Mouse (Mus musculus) lung, postnatal 10 days (tissue): ENCODE data around the gene Mxi1.

Experiments
- DNase-seq: peaks from one replicate; pipeline ENCODE4 v3.0.0; 2021

Gene Mxi1

GRCm38 (mm10) chr19:53325578-53326295, 15.4 kb downstream of the Mxi1 start:
- DNase-seq, result peak; percentile 62

- DNase-seq, result peak; percentile 33
These were observed 17.8 kb downstream of the Mxi1 start for GRCm38 (mm10) chr19:53328116-53328515.

- DNase-seq, result peak; percentile 95
These were observed 19.1 kb downstream of the Mxi1 start for GRCm38 (mm10) chr19:53329221-53329991.

- peak; percentile 90 for DNase-seq
These were observed 19.7 kb downstream of the Mxi1 start for GRCm38 (mm10) chr19:53329992-53330381.

- DNase-seq, result no peak
These were observed 21.7 kb downstream of the Mxi1 start for GRCm38 (mm10) chr19:53331882-53332500.

- no peak for DNase-seq
These were observed 23.4 kb downstream of the Mxi1 start for GRCm38 (mm10) chr19:53333730-53334129.

- no peak for DNase-seq
These were observed 24.9 kb downstream of the Mxi1 start for GRCm38 (mm10) chr19:53335241-53335640.

GRCm38 (mm10) chr19:53340423-53340822, 30.1 kb downstream of the Mxi1 start:
- DNase-seq, result peak; percentile 35

- DNase-seq, result no peak
These were observed 33.0 kb downstream of the Mxi1 start for GRCm38 (mm10) chr19:53343174-53343881.

GRCm38 (mm10) chr19:53344062-53344461, 33.7 kb downstream of the Mxi1 start:
- DNase-seq, result no peak

GRCm38 (mm10) chr19:53345766-53346165, 35.4 kb downstream of the Mxi1 start:
- DNase-seq, result no peak

- no peak for DNase-seq
These were observed 43.5 kb downstream of the Mxi1 start for GRCm38 (mm10) chr19:53353864-53354263.

- no peak for DNase-seq
These were observed 44.1 kb downstream of the Mxi1 start for GRCm38 (mm10) chr19:53354271-53355000.

- no peak for DNase-seq
These were observed 44.7 kb downstream of the Mxi1 start for GRCm38 (mm10) chr19:53355065-53355464.

- DNase-seq, result peak; percentile 51
These were observed 49.1 kb downstream of the Mxi1 start for GRCm38 (mm10) chr19:53359160-53360033.

GRCm38 (mm10) chr19:53360265-53360958, 50.1 kb downstream of the Mxi1 start:
- DNase-seq, result no peak

- peak; percentile 55 for DNase-seq
These were observed 52.6 kb downstream of the Mxi1 start for GRCm38 (mm10) chr19:53362967-53363366.

- DNase-seq, result no peak
These were observed 54.2 kb downstream of the Mxi1 start for GRCm38 (mm10) chr19:53364551-53364950.

- DNase-seq, result peak; percentile 79
These were observed 54.6 kb downstream of the Mxi1 start for GRCm38 (mm10) chr19:53364963-53365362.

GRCm38 (mm10) chr19:53366057-53366775, 55.9 kb downstream of the Mxi1 start:
- no peak for DNase-seq
